Mouse (Mus musculus) myocyte (in vitro differentiated cells): ENCODE measurements at regions not wholly inside any gene's neighbourhood (a gene's known extent, or its start where the extent isn't known, plus 50 kb on each side); places are given as distances from the start of the nearest gene placed in this dataset.

Experiments used
- H3K27me3 ChIP-seq: one replicate; pipeline ENCODE4 v1.6.1; 2011; ENCODE audit not compliant: control insufficient read depth, insufficient read depth, insufficient read length
- H3K36me3 ChIP-seq: one replicate; pipeline ENCODE4 v1.6.1; 2011; ENCODE audit not compliant: control insufficient read depth, insufficient read depth
- H3K4me2 ChIP-seq: one replicate; pipeline ENCODE4 v1.6.1; 2011; ENCODE audit warnings: low read depth, control low read depth
- H3K4me3 ChIP-seq: one replicate; pipeline ENCODE4 v1.5.1; 2011; ENCODE audit warnings: mild to moderate bottlenecking, control low read depth, moderate library complexity
- H3K79me2 ChIP-seq: one replicate; pipeline ENCODE4 v1.6.1; 2011; ENCODE audit not compliant: control insufficient read depth, insufficient read depth
- H3ac ChIP-seq: one replicate; pipeline ENCODE4 v1.6.1; 2011; ENCODE audit not compliant: control insufficient read depth, insufficient read length
- CEBPB ChIP-seq: IDR thresholded peaks from 2 replicates; pipeline ENCODE4 v1.6.1; 2011; ENCODE audit warnings: mild to moderate bottlenecking, moderate library complexity; ENCODE audit not compliant: poor library complexity, insufficient read depth, severe bottlenecking
- E2F4 ChIP-seq: IDR thresholded peaks from one replicate; pipeline ENCODE4 v1.6.1; 2011; ENCODE audit warnings: mild to moderate bottlenecking, control low read depth, moderate library complexity; ENCODE audit not compliant: insufficient read depth
- MAX ChIP-seq: IDR thresholded peaks from one replicate; pipeline ENCODE4 v1.6.1; 2011; ENCODE audit warnings: low read depth, mild to moderate bottlenecking, control low read depth
- MYOD1 ChIP-seq, 3 experiments: IDR thresholded peaks; one replicate each; pipeline ENCODE4 v1.6.1; 2011; ENCODE audit warnings: control low read depth in 2 of 3, low read depth in 2 of 3, mild to moderate bottlenecking in 2 of 3, moderate library complexity in 1 of 3; ENCODE audit not compliant: insufficient read length in 2 of 3, control insufficient read depth in 1 of 3
- MYOG ChIP-seq, 3 experiments: IDR thresholded peaks; one replicate each; pipeline ENCODE4 v1.6.1; 2011; ENCODE audit warnings: control low read depth in 2 of 3, low read depth in 2 of 3, mild to moderate bottlenecking in 2 of 3; ENCODE audit not compliant: insufficient read length in 2 of 3, control insufficient read depth in 1 of 3, insufficient read depth in 1 of 3
- POLR2A ChIP-seq: IDR thresholded peaks from one replicate; pipeline ENCODE4 v1.6.1; 2011; ENCODE audit warnings: low read depth, mild to moderate bottlenecking, control low read depth, moderate library complexity; ENCODE audit not compliant: insufficient read length
- POLR2AphosphoS2 ChIP-seq: IDR thresholded peaks from one replicate; pipeline ENCODE4 v1.6.1; 2011; ENCODE audit warnings: low read depth, control low read depth; ENCODE audit not compliant: insufficient read length
- REST ChIP-seq: IDR thresholded peaks from one replicate; pipeline ENCODE4 v1.6.1; 2011; ENCODE audit warnings: mild to moderate bottlenecking, control low read depth, moderate library complexity; ENCODE audit not compliant: insufficient read depth, insufficient read length
- SRF ChIP-seq: IDR thresholded peaks from one replicate; pipeline ENCODE4 v1.6.1; 2011; ENCODE audit warnings: low read depth; ENCODE audit not compliant: control insufficient read depth, insufficient read length
- TCF12 ChIP-seq: IDR thresholded peaks from one replicate; pipeline ENCODE4 v1.6.1; 2011; ENCODE audit warnings: mild to moderate bottlenecking, control low read depth; ENCODE audit not compliant: poor library complexity, insufficient read depth, severe bottlenecking
- TCF3 ChIP-seq: IDR thresholded peaks from one replicate; pipeline ENCODE4 v1.6.1; 2011; ENCODE audit warnings: low read depth, control low read depth; ENCODE audit not compliant: insufficient read length
- USF1 ChIP-seq: IDR thresholded peaks from one replicate; pipeline ENCODE4 v1.6.1; 2011; ENCODE audit warnings: low read depth, mild to moderate bottlenecking, control low read depth, moderate library complexity

GRCm38 (mm10) chr6:25931148-25931553 lies 122.1 kb upstream of the Pot1a start:
- H3ac ChIP-seq: no peak overlapping the region
- H3K79me2 ChIP-seq: no peaks in the 10 kb centered on the region
- H3K4me2 ChIP-seq: peak overlapping the region; percentile 21
- no peak for TF ChIP-seq SRF
- TF ChIP-seq REST: no peak
- TF ChIP-seq TCF12: no peak
- TF ChIP-seq TCF3: no peak
- TF ChIP-seq USF1: no peak
- TF ChIP-seq POLR2A: no peak
- TF ChIP-seq E2F4: no peak
- no peak for TF ChIP-seq MAX
- TF ChIP-seq MYOG (IDR thresholded peaks at IDR 0.05; ENCODE audit: control insufficient read depth in 1 of 3, insufficient read depth in 1 of 3, insufficient read length in 2 of 3, low read depth in 2 of 3): no peak
- TF ChIP-seq MYOD1 (IDR thresholded peaks at IDR 0.05; ENCODE audit: control insufficient read depth in 1 of 3, insufficient read length in 2 of 3, low read depth in 2 of 3): no peak
- TF ChIP-seq CEBPB: no peak
- no peak for TF ChIP-seq POLR2AphosphoS2
- no peaks in the 10 kb centered on the region for H3K27me3 ChIP-seq
- H3K4me3 ChIP-seq: no peak overlapping the region
- no peaks in the 10 kb centered on the region for H3K36me3 ChIP-seq

- Histone ChIP-seq H3K27me3 (no peaks in the 10 kb centered on the region), H3K4me2 (no peak overlapping the region), H3ac (no peak overlapping the region), H3K4me3 (no peak overlapping the region), H3K36me3 (no peaks in the 10 kb centered on the region), H3K79me2 (no peaks in the 10 kb centered on the region)
- no peak for TF ChIP-seq MYOD1 (IDR thresholded peaks at IDR 0.05; ENCODE audit: control insufficient read depth in 1 of 3, insufficient read length in 2 of 3, low read depth in 2 of 3)
- no peak for TF ChIP-seq E2F4
- no peak for TF ChIP-seq USF1
- TF ChIP-seq MYOG (IDR thresholded peaks at IDR 0.05; ENCODE audit: control insufficient read depth in 1 of 3, insufficient read depth in 1 of 3, insufficient read length in 2 of 3, low read depth in 2 of 3): no peak
- TF ChIP-seq REST: no peak
These were observed 108.9 kb upstream of the Pot1a start for GRCm38 (mm10) chr6:25917852-25918465.

GRCm38 (mm10) chr6:25914122-25914521 lies 105.1 kb upstream of the Pot1a start:
- Histone ChIP-seq H3K4me3 (no peak overlapping the region), H3ac (no peak overlapping the region), H3K79me2 (no peaks in the 10 kb centered on the region), H3K36me3 (no peaks in the 10 kb centered on the region), H3K4me2 (no peak overlapping the region), H3K27me3 (no peaks in the 10 kb centered on the region)
- TF ChIP-seq MYOD1 (IDR thresholded peaks at IDR 0.05; ENCODE audit: control insufficient read depth in 1 of 3, insufficient read length in 2 of 3, low read depth in 2 of 3) (no peak), E2F4 (no peak), CEBPB (no peak), POLR2A (no peak)

GRCm38 (mm10) chr6:25899944-25900343 lies 90.9 kb upstream of the Pot1a start:
- H3K4me2 ChIP-seq: no peak overlapping the region
- H3K79me2 ChIP-seq: no peaks in the 10 kb centered on the region
- no peaks in the 10 kb centered on the region for H3K36me3 ChIP-seq
- H3ac ChIP-seq: no peak overlapping the region
- H3K4me3 ChIP-seq: no peak overlapping the region
- no peaks in the 10 kb centered on the region for H3K27me3 ChIP-seq
- no peak for TF ChIP-seq REST
- TF ChIP-seq POLR2A: no peak

GRCm38 (mm10) chr6:25894454-25895250 lies 85.6 kb upstream of the Pot1a start:
- H3K4me2 ChIP-seq: no peak overlapping the region
- no peaks in the 10 kb centered on the region for H3K79me2 ChIP-seq
- H3K4me3 ChIP-seq: no peak overlapping the region
- H3ac ChIP-seq: no peak overlapping the region
- TF ChIP-seq E2F4 (no peak), POLR2A (no peak), SRF (no peak), REST (no peak), POLR2AphosphoS2 (no peak), TCF12 (no peak), CEBPB (no peak), MYOD1 (IDR thresholded peaks at IDR 0.05; ENCODE audit: control insufficient read depth in 1 of 3, insufficient read length in 2 of 3, low read depth in 2 of 3) (no peak), MAX (no peak), USF1 (no peak), TCF3 (no peak), MYOG (IDR thresholded peaks at IDR 0.05; ENCODE audit: control insufficient read depth in 1 of 3, insufficient read depth in 1 of 3, insufficient read length in 2 of 3, low read depth in 2 of 3) (no peak)
- H3K36me3 ChIP-seq: no peaks in the 10 kb centered on the region
- H3K27me3 ChIP-seq: no peaks in the 10 kb centered on the region
